Mouse (Mus musculus) brown adipose tissue, adult 24 weeks (tissue): ENCODE data around the gene Ikzf5. TPM values are rescaled to one million over a fixed set of nuclear protein-coding genes. Genes with fewer than 3 reads are reported as not detected.

ENCODE experiments used
- H3K27ac ChIP-seq: fragments of 200-500 bp; replicated peaks from 2 replicates; pipeline ENCODE4 v1.5.1; 2012; ENCODE audit warnings: low read depth, mild to moderate bottlenecking, low read length
- H3K4me1 ChIP-seq: fragments of 200-500 bp; 2 replicates; pipeline ENCODE4 v1.6.1; 2012; ENCODE audit warnings: low read length, mixed read lengths; ENCODE audit not compliant: control insufficient read depth, insufficient read depth, insufficient read length
- H3K4me3 ChIP-seq: fragments of 200-500 bp; 2 replicates; pipeline ENCODE4 v1.5.1; 2012; ENCODE audit warnings: low read depth, mild to moderate bottlenecking, low read length, moderate library complexity; ENCODE audit not compliant: insufficient read depth
- polyA plus RNA-seq: library from polyadenylated mRNA; stranded (reverse); fragments of >200 nt; gene quantifications from 2 replicates; pipeline ENCODE4 v1.2.4, GENCODE M21; 2012; ENCODE audit not compliant: missing spikeins, insufficient read depth, insufficient read length

Ikzf5 gene
- polyA plus RNA-seq, 1 experiment: 12.8 TPM

- peak overlapping the region; percentile 71; the same call in 1 of the 2 replicates for H3K27ac ChIP-seq
- H3K4me1 ChIP-seq: no peaks in the 10 kb centered on the region
- peak overlapping the region; percentile 87 for H3K4me3 ChIP-seq
These were observed 38.9 kb downstream of the Ikzf5 start for GRCm38 (mm10) chr7:131371470-131371860.

GRCm38 (mm10) chr7:131370648-131371469, 39.5 kb downstream of the Ikzf5 start, which contains the start of gene Pstk:
TSS of gene Pstk (plus strand) at chr7:131371141.
- peak within 1 kb of the TSS; percentile 71 for H3K27ac ChIP-seq

DNA sequence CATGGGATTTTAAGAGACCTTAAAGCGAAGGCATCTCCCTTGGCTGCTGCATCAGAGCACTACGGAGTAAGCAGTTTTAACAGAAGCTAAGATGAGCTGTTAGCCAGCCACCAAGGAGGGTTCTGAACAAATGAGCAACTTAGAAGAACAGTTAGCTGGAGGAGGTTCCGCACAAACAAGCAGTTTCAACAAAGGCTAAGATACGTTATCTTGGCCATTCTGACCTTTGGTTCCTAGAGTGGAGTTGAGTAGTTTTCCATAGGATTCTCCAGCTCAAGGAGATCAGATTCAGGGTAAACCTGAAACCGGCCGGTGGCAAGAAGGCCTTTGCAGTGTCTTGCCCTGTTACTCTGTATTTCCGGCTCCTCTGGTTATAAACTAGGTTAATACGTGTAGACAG, 46.2 kb downstream of the Ikzf5 start:
- Histone ChIP-seq H3K27ac (no peak overlapping the region), H3K4me3 (no peak overlapping the region), H3K4me1 (no peaks in the 10 kb centered on the region; the same call in 1 of the 2 replicates)

More at GRCm38 (mm10) chr7:131370648-131371469, 39.5 kb downstream of the Ikzf5 start, which contains the start of gene Pstk:
- H3K4me1 ChIP-seq: no peaks in the 10 kb centered on the region
- H3K4me3 ChIP-seq: peak within 1 kb of the TSS; percentile 87

GRCm38 (mm10) chr7:131362615-131363300, 47.6 kb downstream of the Ikzf5 start, which contains the start of gene 2310057M21Rik:
TSS of gene 2310057M21Rik (minus strand) at chr7:131362759.
- Histone ChIP-seq H3K27ac (peak within 1 kb of the TSS; percentile 76), H3K4me3 (peak within 1 kb of the TSS; percentile 84), H3K4me1 (no peaks in the 10 kb centered on the region; the same call in 1 of the 2 replicates)

DNA sequence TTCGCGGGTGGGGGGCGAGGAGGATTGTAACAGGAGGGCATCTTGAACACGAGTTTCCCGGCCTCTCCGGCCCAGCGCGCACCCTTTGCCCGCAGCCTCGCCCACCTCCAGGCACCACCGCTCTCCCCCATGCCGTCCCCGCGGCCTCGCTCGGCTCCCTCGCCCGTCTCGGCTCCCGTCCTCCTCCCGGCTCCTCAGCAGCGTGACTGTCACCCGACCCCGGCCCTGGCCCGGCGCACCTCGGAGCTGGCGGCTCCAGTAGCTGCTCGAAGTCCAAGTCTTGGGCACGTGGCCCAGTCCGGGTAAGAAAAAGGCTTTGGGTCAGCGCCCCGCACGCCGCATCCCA, 48.1 kb downstream of the Ikzf5 start:
- H3K4me3 ChIP-seq: peak overlapping the region; percentile 84
- H3K4me1 ChIP-seq: no peaks in the 10 kb centered on the region; the same call in 1 of the 2 replicates
- peak overlapping the region; percentile 76 for H3K27ac ChIP-seq

GRCm38 (mm10) chr7:131356105-131356504, 54.2 kb downstream of the Ikzf5 start:
- Histone ChIP-seq H3K4me3 (no peak overlapping the region), H3K4me1 (no peaks in the 10 kb centered on the region), H3K27ac (no peak overlapping the region)

- no peaks in the 10 kb centered on the region for H3K4me1 ChIP-seq
- H3K4me3 ChIP-seq: no peak overlapping the region
- no peak overlapping the region for H3K27ac ChIP-seq
These were observed 64.3 kb downstream of the Ikzf5 start for GRCm38 (mm10) chr7:131345856-131346541.

Other genes starting within 250 kb of the Ikzf5 start
- gene 5430419D17Rik, start 236.1 kb downstream of the Ikzf5 start, polyA plus RNA-seq: not detected in 2 replicates
- not detected in 2 replicates for gene Cuzd1, start 88.2 kb downstream of the Ikzf5 start, polyA plus RNA-seq
- gene Fam24b, start 81.0 kb downstream of the Ikzf5 start, polyA plus RNA-seq: not detected in 2 replicates
- gene Fam24a, start 76.7 kb downstream of the Ikzf5 start, polyA plus RNA-seq: not detected in 2 replicates
- 7.6 and 11.7 TPM in 2 replicates for gene 2310057M21Rik, start 47.8 kb downstream of the Ikzf5 start, polyA plus RNA-seq
- gene Pstk, start 39.4 kb downstream of the Ikzf5 start, polyA plus RNA-seq: 58.6 and 109 TPM in 2 replicates
- gene Acadsb, start 80 bp upstream of the Ikzf5 start, polyA plus RNA-seq: 240 and 287 TPM in 2 replicates
- gene Hmx3, start 132.3 kb upstream of the Ikzf5 start, polyA plus RNA-seq: not detected in 2 replicates
- not detected in 2 replicates for gene Hmx2, start 138.3 kb upstream of the Ikzf5 start, polyA plus RNA-seq
- gene Bub3, start 149.7 kb upstream of the Ikzf5 start, polyA plus RNA-seq: 28.4 and 36.7 TPM in 2 replicates